Mouse (Mus musculus): ENCODE data around the gene Ctcfl. TPM values are rescaled to one million over a fixed set of nuclear protein-coding genes. Genes with fewer than 3 reads are reported as not detected.
"Not testable (repeated sequence)": the region's sequence is repeated elsewhere in the genome, so short reads cannot be mapped to it uniquely, and the experiment has no call there.

Ctcfl gene
- polyA plus RNA-seq, 1 experiment from 2014 or later = 0.08 TPM

DNA sequence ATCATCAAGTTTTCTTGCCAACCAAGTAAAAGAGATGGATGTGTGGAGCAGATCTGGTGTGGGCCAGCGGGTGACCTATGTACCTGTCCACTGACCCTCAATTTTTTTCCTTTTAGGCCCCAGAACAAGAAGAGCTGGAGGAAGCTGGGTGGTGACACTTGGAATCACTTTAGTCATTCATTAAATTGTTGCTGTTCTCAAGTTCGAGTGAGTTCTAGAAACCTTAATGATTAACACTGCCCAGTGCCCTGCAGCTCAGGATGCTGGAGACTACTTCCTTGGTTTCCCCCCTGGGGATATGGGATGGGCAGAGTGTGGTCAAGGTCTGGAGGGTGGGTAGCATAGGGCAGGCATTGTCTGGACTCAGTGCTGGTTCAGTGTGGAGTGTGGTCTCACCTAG is 9.8 kb upstream of the Ctcfl start:
- H3K4me1 ChIP-seq (ENCODE audit: control insufficient read depth, insufficient read depth, low read length) = no peaks in the 10 kb centered on the region
- WGBS = 48% methylated on average over 2 of the region's 2 CpGs
- no peak for ATAC-seq (ENCODE audit: low FRiP score, low TSS enrichment)

DNA sequence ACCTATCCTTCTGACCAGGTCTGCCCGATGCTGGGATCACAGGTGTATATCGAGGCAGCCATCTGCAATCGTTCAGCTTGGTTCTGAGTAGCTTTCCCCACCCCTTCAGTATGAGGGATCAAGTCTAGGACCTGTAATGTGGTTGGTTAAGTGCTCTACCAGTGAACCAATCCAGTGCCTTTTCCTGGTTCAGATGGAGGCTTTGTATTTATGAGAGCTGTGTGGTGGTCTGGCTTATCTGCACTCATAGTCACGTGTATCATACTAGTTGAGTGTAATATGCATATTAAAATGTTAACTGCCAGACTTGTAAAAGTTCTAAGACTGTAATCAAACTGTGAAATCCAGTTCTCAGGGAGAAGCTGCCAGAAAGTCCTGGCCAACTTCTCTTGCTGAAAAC is 7.1 kb upstream of the Ctcfl start:
- no peaks in the 10 kb centered on the region for H3K36me3 ChIP-seq (ENCODE audit: control insufficient read depth, insufficient read depth, low read length)
- WGBS = 90% methylated on average over 4 of the region's 4 CpGs
- no peaks in the 10 kb centered on the region; the same call in 1 of the 2 replicates for H3K9me3 ChIP-seq (ENCODE audit: control insufficient read depth, low read length)
- no peak overlapping the region for H3K4me3 ChIP-seq (ENCODE audit: low read length)
- H3K27me3 ChIP-seq (ENCODE audit: control insufficient read depth, insufficient read depth, low read length) = no peaks in the 10 kb centered on the region
- H3K27ac ChIP-seq (ENCODE audit: low read depth, low read length) = no peak overlapping the region
- no peaks in the 10 kb centered on the region for H3K4me1 ChIP-seq (ENCODE audit: control insufficient read depth, insufficient read depth, low read length)
- ATAC-seq (ENCODE audit: low FRiP score, low TSS enrichment) = no peak
- no peak overlapping the region for H3K9ac ChIP-seq (ENCODE audit: low read depth, low read length)
- H3K4me2 ChIP-seq (replicated peaks; ENCODE audit: low read depth, low read length) = no peak overlapping the region

More for the DNA sequence above, 9.8 kb upstream of the Ctcfl start:
- H3K4me3 ChIP-seq (ENCODE audit: low read length) = no peak overlapping the region
- no peak overlapping the region for H3K4me2 ChIP-seq (replicated peaks; ENCODE audit: low read depth, low read length)
- no peak overlapping the region for H3K9ac ChIP-seq (ENCODE audit: low read depth, low read length)
- no peaks in the 10 kb centered on the region; the same call in 1 of the 2 replicates for H3K9me3 ChIP-seq (ENCODE audit: control insufficient read depth, low read length)
- H3K27ac ChIP-seq (ENCODE audit: low read depth, low read length) = no peak overlapping the region
- H3K27me3 ChIP-seq (ENCODE audit: control insufficient read depth, insufficient read depth, low read length) = no peaks in the 10 kb centered on the region
- no peaks in the 10 kb centered on the region for H3K36me3 ChIP-seq (ENCODE audit: control insufficient read depth, insufficient read depth, low read length)

- no peaks in the 10 kb centered on the region; the same call in 1 of the 2 replicates for H3K9me3 ChIP-seq (ENCODE audit: control insufficient read depth, low read length)
- no peak for ATAC-seq (ENCODE audit: low FRiP score, low TSS enrichment)
- WGBS = 83% methylated on average over 7 of the region's 7 CpGs
Measured at GRCm38 (mm10) chr2:173124022-173124735, 4.9 kb upstream of the Ctcfl start.

DNA sequence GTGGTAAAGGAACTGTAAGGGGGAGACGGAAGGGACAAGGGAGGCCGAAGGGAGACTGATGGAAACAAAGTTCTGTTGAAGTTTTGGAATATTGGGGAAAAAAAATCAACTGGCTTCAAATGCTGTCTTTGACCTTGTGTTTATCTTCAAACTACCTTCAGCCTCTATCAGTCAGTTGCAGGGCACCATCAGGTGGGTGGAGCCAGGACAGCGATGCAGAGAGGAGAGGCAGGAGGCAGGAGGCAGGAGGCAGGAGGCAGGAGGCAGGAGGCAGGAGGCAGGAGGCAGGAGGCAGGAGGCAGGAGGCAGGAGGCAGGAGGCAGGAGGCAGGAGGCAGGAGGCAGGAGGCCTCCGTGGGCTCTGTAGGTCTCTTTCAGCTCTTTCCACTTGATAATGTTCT is 792 bp upstream of the Ctcfl start:
- not testable (repeated sequence) for H3K9ac ChIP-seq (ENCODE audit: low read depth, low read length); H3K9me3 ChIP-seq (ENCODE audit: control insufficient read depth, low read length); H3K4me1 ChIP-seq (ENCODE audit: control insufficient read depth, insufficient read depth, low read length); H3K4me3 ChIP-seq (ENCODE audit: low read length); H3K36me3 ChIP-seq (ENCODE audit: control insufficient read depth, insufficient read depth, low read length); H3K27ac ChIP-seq (ENCODE audit: low read depth, low read length); H3K27me3 ChIP-seq (ENCODE audit: control insufficient read depth, insufficient read depth, low read length); H3K4me2 ChIP-seq (replicated peaks; ENCODE audit: low read depth, low read length); ATAC-seq (ENCODE audit: low FRiP score, low TSS enrichment)
- WGBS = 66% methylated on average over 4 of the region's 4 CpGs

More at GRCm38 (mm10) chr2:173124022-173124735, 4.9 kb upstream of the Ctcfl start:
- no peak overlapping the region for H3K9ac ChIP-seq (ENCODE audit: low read depth, low read length)
- no peak overlapping the region for H3K4me2 ChIP-seq (replicated peaks; ENCODE audit: low read depth, low read length)
- H3K36me3 ChIP-seq (ENCODE audit: control insufficient read depth, insufficient read depth, low read length) = no peaks in the 10 kb centered on the region
- H3K27me3 ChIP-seq (ENCODE audit: control insufficient read depth, insufficient read depth, low read length) = no peaks in the 10 kb centered on the region
- H3K4me3 ChIP-seq (ENCODE audit: low read length) = no peak overlapping the region
- H3K27ac ChIP-seq (ENCODE audit: low read depth, low read length) = no peak overlapping the region
- no peaks in the 10 kb centered on the region for H3K4me1 ChIP-seq (ENCODE audit: control insufficient read depth, insufficient read depth, low read length)

GRCm38 (mm10) chr2:173113796-173114195 is 5.5 kb downstream of the Ctcfl start:
- H3K9ac ChIP-seq (ENCODE audit: low read depth, low read length); H3K4me1 ChIP-seq (ENCODE audit: control insufficient read depth, insufficient read depth, low read length); H3K4me3 ChIP-seq (ENCODE audit: low read length); ATAC-seq (ENCODE audit: low FRiP score, low TSS enrichment); H3K36me3 ChIP-seq (ENCODE audit: control insufficient read depth, insufficient read depth, low read length); H3K27ac ChIP-seq (ENCODE audit: low read depth, low read length); H3K27me3 ChIP-seq (ENCODE audit: control insufficient read depth, insufficient read depth, low read length); H3K4me2 ChIP-seq (replicated peaks; ENCODE audit: low read depth, low read length); H3K9me3 ChIP-seq (ENCODE audit: control insufficient read depth, low read length): not testable (repeated sequence)
- 74% methylated on average over 3 of the region's 3 CpGs for WGBS

DNA sequence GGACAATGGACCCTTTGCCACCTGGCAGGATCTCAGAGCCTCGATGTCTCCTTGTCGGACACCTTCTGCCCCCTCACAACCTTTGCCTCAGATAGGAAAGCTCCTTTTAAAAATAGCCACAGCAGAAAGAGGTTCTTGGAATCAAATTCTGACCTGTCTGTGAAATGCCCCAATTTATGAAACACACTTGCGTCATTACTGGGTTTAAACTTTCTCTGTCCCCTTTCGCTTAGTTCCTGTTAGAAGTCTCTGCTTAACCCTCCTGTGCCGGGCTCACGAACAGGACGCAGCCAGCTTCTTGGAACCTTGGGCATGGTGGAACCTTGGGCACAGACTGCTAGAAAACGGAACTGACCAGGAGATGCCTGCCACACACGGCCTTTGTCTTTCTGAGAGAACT is 8.8 kb downstream of the Ctcfl start:
- Histone ChIP-seq H3K4me3 (ENCODE audit: low read length) (no peak overlapping the region), H3K36me3 (ENCODE audit: control insufficient read depth, insufficient read depth, low read length) (no peaks in the 10 kb centered on the region), H3K4me2 (replicated peaks; ENCODE audit: low read depth, low read length) (no peak overlapping the region), H3K4me1 (ENCODE audit: control insufficient read depth, insufficient read depth, low read length) (no peaks in the 10 kb centered on the region), H3K27ac (ENCODE audit: low read depth, low read length) (no peak overlapping the region), H3K9ac (ENCODE audit: low read depth, low read length) (no peak overlapping the region), H3K27me3 (ENCODE audit: control insufficient read depth, insufficient read depth, low read length) (peaks cover 9% of the 10 kb centered on the region), H3K9me3 (ENCODE audit: control insufficient read depth, low read length) (0 out of 2 replicates have a peak, but pooled peaks cover 3% of the 10 kb centered on the region)
- no peak for ATAC-seq (ENCODE audit: low FRiP score, low TSS enrichment)
- 89% methylated on average over 9 of the region's 9 CpGs for WGBS

DNA sequence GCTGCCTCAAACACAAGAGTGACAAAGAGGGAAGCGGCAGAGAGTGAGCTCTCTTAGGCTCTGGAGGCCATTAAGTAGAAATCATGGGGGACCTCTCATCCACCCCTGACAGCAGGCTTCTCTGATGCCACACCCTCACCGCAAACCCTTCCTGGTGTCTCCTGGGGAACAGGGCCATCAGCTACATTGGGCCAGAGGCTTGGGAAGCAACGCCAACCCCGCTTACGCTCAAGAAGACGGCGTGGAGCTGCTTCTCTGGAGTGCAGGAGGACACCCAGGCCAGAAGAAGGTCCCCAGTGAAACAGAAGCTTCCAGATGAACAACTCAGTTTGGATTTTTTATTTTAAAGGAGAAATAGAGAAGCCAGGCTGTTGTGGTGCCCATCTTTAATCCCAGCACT is 9.8 kb downstream of the Ctcfl start:
- ATAC-seq (ENCODE audit: low FRiP score, low TSS enrichment) = no peak
- Histone ChIP-seq H3K27me3 (ENCODE audit: control insufficient read depth, insufficient read depth, low read length) (peaks cover 14% of the 10 kb centered on the region), H3K27ac (ENCODE audit: low read depth, low read length) (no peak overlapping the region), H3K4me1 (ENCODE audit: control insufficient read depth, insufficient read depth, low read length) (no peaks in the 10 kb centered on the region), H3K36me3 (ENCODE audit: control insufficient read depth, insufficient read depth, low read length) (no peaks in the 10 kb centered on the region), H3K4me3 (ENCODE audit: low read length) (no peak overlapping the region), H3K4me2 (replicated peaks; ENCODE audit: low read depth, low read length) (no peak overlapping the region), H3K9me3 (ENCODE audit: control insufficient read depth, low read length) (0 out of 2 replicates have a peak, but pooled peaks cover 3% of the 10 kb centered on the region), H3K9ac (ENCODE audit: low read depth, low read length) (no peak overlapping the region)
- 90% methylated on average over 7 of the region's 7 CpGs for WGBS

DNA sequence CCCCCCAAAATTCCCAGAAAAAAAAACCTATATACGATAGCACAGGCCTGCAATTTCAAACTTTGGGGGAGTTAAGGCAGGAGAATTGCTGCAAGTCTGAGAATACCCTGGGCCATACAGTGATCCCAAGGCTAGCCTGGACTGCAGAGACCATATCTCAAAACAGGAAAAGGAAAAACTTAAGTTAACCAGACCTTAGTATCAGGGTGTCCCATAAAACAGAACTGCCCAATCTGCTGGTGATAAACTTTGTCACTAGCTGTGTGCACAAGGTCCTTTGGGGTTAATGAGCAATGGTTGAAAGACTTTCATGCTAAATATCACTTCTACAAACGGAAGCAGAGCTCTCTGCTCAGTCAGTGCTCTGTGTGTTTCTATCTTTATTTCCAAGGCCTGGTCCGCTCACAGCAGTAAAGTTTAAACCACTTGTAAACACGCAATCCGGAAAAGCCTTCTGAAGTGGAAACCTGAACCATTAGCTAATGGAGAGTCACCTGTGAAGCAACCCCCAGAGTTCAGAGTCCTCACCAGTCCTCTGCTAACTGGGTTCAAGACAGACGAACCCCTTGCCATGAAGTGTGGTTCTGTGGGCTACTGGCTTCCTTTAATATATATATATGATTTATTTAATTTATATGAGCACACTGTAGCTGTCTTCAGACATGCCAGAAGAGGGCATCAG is 10.7 kb downstream of the Ctcfl start:
- no peak overlapping the region for H3K27ac ChIP-seq (ENCODE audit: low read depth, low read length)
- no peaks in the 10 kb centered on the region for H3K4me1 ChIP-seq (ENCODE audit: control insufficient read depth, insufficient read depth, low read length)
- peaks cover 14% of the 10 kb centered on the region for H3K27me3 ChIP-seq (ENCODE audit: control insufficient read depth, insufficient read depth, low read length)
- no peak overlapping the region for H3K4me3 ChIP-seq (ENCODE audit: low read length)
- no peak overlapping the region for H3K4me2 ChIP-seq (replicated peaks; ENCODE audit: low read depth, low read length)
- no peak for ATAC-seq (ENCODE audit: low FRiP score, low TSS enrichment)
- no peak overlapping the region for H3K9ac ChIP-seq (ENCODE audit: low read depth, low read length)
- WGBS = 70% methylated on average over 6 of the region's 6 CpGs
- no peaks in the 10 kb centered on the region for H3K36me3 ChIP-seq (ENCODE audit: control insufficient read depth, insufficient read depth, low read length)
- H3K9me3 ChIP-seq (ENCODE audit: control insufficient read depth, low read length) = 0 out of 2 replicates have a peak, but pooled peaks cover 3% of the 10 kb centered on the region
